Mouse (Mus musculus): ENCODE results near the gene Zfp740.

GRCm38 (mm10) chr15:102205779-102206178 lies 2.7 kb downstream of the Zfp740 start:
- TF ChIP-seq CTCF (IDR thresholded peaks at IDR 0.05; ENCODE audit: low read depth, low read length) (no peak), POLR2A (IDR thresholded peaks at IDR 0.05; ENCODE audit: borderline replicate concordance, low read depth, low read length) (no peak)
